Mouse (Mus musculus) heart, adult 8-10 months (tissue): ENCODE results near the gene Drc1. TPM values are rescaled to one million over a fixed set of nuclear protein-coding genes. Genes with fewer than 3 reads are reported as not detected.

ENCODE experiments used
- DNase-seq: peaks from one replicate; pipeline ENCODE4 v3.0.0; 2022; ENCODE audit warnings: low spot score
- total RNA-seq, 4 experiments: library from RNA; stranded (reverse); gene quantifications; 2 replicates each; pipeline ENCODE4 v1.2.4; 2022

Drc1 gene
- total RNA-seq: not detected

DNA sequence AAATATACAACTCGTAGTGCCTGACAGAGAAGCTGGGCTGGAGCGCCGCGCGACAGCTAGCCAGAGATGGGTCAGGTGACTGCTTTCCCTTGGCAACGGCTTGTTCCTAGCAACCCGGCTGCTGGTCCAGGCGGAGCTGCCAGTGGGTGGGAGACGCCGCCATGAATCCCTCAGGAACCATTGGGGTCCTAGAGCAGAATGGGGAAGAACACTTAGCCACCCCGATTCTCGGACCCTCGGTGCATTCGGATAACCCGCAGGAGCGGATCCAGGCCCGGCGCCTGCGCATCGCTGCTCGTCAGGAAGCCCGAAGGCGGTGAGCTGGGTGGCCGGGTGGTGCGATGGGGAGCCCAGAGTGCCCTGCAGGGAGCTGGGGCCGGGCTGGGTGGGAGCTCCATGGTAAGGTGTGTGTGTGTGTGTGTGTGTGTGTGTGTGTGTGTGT lies at the start of gene Drc1:
Drc1 (plus strand) TSS at position 98 of the 442 bp plus-strand sequence.
- no peak for DNase-seq

DNA sequence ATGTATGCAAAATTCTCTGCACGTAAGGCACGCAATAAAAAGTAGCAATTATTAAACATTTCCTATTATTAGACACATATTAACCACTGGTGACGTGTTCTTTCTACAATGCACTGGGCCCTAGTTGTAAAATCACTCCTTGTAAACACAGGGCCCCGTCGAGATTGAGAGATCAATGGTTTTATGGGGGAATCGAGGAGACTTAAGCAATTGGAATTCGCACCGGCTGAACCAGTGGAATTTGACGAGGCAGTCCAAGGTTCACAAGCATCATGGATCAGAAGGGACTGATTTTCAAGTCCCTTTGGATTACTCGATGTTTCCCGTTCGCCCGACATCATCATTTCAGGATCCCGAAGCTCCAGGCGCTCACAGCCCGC lies 49.3 kb upstream of the Drc1 start:
- DNase-seq: peak; percentile 3

DNA sequence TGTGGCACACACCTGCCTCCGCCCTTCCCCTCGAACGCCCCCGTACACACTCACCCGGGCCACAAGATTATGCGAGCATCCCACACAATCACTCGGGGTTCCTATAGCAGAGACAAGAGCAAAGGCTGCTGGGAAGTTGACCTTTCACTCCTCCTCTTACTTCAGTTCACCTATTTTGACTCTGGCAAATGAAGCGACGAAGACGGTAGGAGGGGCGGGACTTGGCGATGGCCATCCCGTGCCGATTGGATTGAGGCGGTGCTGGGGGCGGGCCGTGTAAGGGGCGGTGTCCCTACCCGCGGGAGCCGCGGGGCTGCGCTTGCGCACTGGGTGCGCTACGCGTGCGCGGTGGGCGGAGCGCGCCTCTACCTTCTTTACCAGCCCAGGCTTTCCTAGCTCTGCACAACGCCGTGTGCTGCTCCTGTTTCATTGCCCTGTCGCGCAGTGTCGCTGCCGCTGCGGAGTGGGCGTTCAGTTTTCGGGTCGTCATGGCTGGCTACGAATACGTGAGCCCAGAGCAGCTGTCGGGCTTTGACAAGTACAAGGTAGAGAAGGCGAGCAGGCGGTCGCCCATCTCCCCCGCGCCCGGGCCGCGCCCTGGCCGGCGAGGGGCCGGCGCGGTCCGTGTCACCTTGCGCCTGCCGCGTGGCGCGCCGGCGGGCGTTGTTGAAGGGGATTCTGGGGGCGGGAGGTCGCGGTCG lies 48.8 kb upstream of the Drc1 start, which contains the start of gene Selenoi:
Selenoi (plus strand) TSS at position 311 of the 701 bp plus-strand sequence.
- DNase-seq: peak; percentile 99

DNA sequence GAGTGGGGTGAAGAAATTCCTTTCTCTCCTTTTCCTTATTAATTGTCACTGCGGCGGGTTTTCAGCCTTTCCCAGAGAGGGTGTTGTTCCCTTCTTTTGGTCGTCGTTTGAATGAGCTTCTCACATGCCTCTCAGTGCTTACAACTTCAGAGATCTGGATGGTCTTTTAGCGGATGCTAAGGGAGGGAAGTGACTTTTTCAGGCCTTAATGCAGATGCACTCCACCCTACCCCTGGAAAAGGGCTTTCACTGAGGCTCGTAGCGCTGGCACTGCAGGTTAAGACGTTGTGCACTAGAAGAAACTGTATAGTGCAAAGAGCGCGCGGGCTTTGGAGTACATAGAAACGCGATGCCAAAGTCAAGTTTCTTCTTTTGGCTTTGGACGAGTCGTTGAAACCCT lies 48.1 kb upstream of the Drc1 start:
- no peak for DNase-seq

DNA sequence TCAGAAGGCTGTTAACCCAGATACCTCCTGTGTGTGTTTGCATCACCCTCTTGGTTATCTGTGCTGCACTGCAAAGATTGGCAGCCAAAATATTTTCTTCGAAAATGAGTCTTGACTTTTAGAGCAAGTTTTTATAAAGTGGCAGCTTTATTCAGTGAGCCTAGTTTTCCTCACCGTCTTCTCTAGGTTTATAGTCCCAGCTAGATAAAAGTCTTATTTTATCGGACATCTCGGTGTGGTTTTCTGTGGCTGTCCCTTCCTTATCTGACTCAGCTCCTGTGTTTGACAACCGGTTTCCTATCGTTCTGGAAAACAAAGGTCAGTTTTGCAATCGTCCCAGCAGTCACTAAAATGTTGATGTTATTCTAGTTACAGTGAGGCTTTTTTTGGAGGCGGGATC lies 47.2 kb upstream of the Drc1 start:
- no peak for DNase-seq

DNA sequence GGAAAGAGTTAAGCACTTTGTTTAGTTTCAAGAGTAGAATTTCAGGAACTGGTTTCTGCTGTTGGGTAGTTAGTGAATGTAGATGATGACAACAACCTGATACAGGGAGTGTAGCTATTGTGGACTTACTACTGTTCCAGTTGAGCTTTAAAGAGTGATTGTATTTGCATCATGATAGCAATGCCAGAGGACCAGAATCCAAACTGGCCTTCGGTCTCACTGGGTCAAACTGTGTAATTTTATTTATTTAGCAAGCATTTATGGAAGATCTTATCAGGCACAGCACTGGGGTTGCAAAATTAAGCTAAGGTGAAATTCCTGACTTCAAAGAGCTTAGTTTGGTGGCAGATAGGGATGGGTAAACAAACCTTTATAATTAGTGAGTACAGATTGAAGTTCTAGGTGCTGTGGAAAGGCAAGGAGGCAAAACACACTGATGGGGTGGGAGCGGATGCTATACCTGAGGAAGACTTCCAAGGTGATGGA lies 45.5 kb upstream of the Drc1 start:
- no peak for DNase-seq

DNA sequence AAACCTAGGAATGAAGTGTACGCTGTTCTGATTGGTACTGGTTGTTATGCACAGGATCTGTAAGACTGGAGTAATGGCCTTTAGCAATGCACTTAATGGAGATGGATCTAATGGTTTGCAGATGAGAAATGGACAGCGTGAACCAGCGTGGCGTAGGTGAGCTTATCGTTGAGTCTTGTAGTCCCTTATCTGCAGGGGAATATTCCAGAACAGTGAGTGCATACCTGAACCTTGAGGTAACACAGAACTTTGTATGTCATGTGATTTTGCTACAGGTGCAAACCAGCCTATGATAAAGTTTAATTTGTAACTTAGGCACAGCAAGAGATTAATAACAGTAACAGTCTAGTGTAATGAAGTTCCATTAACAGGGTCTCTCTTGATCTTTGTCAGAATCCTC lies 42.7 kb upstream of the Drc1 start:
- no peak for DNase-seq

DNA sequence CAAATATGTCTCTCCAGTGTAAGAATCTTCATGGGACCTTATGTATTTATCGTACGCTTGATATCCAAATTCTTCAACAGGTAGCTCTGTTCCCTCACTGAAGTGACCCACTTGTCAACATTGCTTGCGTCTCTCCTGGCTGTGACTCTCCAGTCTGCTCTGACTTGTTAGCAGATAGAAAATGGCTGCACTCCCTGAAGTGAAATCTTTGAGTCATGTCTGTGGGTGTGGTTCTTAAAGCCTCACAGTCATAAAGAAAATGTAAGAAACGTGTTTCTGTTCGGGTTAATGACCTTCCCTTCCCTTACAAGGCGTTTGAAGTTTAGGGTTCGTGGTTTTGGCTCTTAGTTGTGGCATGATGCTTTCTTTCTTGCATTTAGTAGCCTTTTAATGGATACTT lies 40.6 kb upstream of the Drc1 start:
- no peak for DNase-seq

DNA sequence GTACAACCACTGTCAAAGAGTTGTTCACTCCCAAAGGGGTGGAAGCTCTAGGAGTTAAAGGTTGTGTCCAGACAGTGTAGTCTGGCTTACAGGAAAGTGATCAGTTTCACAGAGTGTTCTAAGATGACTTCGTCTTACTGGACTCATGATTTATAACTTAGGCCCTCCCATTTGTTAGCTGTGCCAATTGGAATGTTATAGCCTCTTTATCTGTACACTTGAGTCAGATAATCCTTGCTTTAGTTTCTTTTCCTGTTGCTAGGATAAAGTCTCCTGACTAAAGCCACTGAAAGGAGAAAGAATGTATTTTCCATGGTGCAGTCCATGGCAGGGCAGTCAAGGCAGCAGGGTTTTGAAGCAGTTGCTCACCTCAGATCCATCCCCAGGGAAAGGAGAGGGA lies 38.8 kb upstream of the Drc1 start:
- DNase-seq: no peak

DNA sequence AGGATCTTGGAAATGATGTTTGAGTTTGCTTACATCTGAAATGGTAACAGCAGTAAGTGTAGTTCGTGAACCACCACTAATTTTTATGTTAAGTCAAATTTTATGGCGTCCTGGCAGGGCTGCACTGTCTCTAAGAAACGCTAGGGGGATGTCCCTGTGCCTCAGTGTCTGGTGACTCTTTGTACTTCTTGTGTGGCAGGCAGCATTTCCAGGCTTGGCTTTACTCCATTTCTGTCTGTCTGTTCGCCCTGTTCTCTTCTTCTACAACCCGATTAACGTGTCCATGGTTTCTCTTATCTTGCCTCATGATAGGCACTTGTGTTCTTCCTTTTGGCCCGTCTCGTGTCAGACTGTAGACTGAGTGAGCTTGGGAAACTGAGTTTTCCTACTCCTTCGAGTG lies 37.4 kb upstream of the Drc1 start:
- no peak for DNase-seq

DNA sequence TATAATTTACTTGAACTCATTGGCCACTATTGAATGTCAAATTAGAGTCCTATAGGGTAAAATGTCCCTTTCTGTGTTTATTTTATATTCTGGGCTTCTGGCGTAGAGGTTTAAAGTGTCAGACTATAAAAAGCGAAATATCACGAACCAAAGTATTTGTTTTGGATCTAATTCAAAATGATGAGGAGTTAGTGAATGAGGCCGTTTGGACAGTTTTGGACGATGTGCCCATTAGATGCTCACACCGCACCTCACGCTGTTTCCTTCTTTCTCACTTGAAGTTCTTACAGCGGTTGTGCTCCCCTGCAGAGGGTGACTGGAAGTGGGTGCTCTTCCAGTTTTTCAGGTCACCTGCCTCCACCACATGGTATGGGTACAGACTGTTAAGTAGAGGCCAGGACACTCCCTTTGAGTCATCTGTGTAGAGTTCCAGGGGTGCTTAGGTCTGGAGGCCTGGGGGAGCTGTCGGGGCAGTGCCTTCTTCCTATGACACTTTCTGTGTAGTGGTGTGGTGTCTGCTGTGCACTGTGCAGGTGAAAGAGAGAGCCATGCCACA lies 35.2 kb upstream of the Drc1 start:
- DNase-seq: no peak

DNA sequence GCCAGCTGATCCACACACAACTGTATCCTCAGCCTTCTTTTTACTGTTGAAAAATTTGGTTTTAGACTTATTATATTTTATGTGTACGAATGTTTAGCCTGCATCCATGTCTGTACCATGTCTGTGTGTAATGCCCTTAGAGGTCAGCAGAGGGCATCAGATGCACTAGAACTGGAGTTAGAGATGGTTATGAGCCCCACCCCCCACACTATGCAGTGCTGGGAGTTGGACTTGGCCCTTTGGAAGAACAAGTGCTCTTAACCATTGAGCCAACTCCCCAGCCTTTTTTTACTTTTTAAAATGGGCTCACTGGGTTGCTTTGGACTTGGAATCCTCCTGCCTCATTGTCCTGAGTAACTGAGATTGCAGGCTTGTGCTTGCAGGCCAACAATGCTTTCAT lies 33.5 kb upstream of the Drc1 start:
- no peak for DNase-seq

DNA sequence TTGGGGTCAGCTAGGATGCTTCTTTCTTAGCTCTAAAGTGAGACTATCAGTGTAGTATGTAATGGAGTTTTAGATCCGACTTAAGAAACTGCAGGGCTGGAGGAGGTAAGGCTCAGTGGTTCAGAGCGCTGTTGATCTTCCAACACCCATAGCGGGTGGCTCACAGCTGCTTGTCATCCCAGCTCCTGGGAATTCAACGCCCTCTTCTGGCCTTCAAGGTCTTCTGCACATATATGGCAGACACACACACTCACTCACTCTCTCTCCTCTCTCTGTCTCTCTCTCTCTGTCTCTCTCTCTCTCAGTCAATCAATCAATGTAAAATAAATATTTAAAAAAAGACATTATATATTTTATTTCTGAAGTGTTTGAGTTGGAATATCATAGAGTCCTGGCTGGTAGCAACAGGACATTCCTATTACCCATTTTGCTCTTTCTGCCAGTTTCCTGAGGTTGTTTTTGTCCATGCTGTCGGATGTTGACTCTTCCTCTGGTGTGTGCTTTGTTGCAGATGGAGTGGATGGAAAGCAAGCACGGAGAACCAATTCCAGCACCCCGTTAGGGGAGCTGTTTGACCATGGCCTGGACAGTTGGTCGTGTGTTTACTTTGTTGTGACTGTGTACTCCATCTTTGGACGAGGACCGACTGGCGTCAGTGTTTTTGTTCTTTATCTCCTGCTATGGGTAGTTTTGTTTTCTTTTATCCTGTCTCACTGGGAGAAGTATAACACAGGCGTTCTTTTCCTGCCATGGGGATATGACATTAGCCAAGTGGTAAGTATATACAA lies 25.4 kb upstream of the Drc1 start:
- no peak for DNase-seq

DNA sequence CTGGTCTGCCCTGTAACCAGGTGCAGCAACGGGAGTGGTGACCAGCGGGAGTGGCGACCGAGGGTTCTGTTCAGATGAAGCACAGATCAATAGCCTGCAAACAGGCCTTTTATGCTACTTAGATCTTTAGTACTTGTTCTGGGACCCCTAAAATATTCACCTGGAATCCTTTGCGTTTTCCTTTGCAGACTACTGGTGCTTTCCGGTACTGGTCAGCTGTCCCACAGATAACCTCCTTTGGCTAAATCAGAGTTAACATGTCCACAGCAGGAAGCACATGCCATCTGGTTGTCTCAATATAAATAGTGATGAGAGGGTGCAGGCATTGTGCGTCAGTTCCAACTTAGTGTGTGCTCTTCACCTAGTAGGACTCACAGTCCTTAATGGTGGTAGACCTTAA lies 22.4 kb upstream of the Drc1 start:
- DNase-seq: no peak

DNA sequence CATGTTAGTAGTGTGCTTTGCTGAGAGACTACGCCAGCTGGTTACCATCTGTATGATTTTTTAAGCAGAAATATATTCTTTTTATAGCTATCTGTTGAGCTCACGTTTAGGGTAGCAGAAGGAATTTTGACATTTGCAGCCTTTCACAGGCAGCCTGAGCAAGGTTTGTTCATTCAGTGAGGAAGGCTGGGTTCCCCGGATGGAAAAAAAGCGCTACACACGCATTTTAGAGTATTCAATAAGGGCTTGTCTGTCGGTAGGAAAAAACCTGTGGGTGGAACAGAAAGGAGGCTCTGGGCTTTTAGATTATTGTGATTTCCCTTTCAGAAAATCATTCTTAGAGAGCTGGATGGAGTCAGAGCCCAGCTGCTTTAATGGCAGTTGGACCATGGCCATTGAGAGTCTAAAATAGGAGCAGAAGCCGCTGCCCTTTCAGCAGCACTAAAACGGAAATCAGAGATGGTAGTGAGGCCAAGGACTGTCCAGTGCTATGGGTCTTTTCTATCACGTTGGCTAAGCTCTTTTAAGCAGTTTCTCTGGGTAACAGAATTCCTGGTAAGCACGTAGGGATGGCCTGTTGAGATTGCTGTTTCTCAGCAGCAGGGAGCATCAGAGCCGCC lies 10.5 kb upstream of the Drc1 start:
- peak; percentile 19 for DNase-seq

DNA sequence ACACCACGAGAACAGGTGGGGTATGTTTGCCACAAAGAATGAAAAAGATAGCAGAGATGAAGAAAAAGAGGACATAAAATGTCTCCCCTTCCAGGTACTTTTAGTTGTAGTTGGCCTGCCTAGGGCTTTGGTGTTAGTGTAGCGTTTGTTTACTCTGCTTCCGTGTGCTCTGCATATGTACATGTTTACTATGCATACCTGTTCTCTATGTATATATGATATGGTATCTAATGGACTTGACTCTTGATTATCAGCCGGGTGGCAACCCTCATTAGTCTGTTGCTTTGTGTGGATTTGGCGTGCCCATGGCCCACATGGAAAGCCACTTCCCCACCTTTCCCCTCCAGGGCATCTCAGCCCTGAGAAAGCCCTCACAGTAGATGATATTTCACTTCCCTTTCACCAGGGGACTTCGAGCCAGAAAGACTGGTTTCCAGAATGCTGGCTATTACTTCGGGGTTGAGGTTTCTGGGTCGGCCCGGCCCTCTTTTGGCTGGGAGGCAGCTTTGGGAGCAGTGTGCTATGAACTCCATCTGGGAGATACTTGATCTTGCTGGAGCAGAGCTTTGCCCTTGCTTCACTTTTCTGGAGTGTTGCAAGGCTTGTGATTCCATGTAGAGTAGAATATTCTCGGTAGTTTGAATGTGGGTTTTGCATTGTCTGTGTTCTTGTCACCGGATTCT lies 9.4 kb upstream of the Drc1 start:
- peak; percentile 33 for DNase-seq

DNA sequence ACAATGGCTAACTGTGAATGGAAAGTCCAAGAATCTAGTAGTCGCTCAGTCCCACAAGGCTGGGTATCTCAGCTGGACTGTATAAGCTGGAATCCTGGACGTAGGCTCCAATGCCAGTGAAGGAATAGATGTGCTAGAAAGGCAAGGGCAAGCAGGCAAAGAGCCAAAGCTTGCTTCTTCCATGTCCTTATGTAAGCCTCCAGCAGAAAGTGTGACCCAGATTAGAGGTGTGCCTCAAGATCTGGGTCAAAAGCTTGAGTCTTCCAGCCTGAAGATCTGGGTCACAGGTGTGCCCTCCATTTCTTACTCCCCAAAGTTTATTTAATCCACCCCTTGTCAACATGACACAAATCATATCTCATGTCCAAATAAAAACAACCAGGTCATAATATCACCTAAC lies 4.8 kb upstream of the Drc1 start:
- DNase-seq: no peak

DNA sequence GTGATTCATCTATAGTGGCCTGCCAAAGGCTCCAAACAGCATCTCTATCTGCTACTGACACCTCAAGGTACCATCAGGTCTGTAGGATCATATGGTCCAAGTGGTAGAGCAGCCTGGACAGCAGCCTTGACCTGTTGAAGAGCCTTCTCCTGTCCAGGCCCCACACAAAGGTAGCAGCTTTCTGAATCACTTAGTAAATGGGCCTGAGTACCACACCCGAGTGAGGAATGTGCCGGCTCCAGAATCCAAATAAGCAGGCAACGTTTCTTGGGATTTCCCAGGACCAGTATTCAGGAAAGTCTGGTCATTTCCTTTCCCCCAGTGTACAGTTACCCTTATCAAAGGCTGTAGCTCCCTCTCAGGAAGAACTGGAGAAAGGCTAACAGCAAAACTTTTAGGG lies 2.2 kb upstream of the Drc1 start:
- DNase-seq: no peak

DNA sequence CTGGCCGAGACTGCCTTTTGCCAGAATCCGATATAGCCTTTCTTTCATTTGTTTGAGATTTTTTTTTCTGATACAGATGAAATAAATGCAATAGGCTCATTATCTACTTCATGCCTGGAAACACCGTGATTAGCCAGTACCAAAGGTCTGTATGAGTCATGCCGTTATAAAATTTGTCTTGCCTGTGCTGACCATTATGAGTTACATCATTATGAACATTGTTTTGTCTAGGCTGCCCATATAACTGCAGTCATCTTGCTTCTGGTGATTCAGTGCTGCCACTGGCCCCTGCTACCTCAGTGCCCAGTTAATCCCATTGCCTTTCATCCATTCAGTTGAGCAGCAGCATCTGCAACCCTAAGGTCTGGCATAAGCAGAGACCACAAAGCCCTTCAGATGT lies 1.7 kb upstream of the Drc1 start:
- DNase-seq: no peak

DNA sequence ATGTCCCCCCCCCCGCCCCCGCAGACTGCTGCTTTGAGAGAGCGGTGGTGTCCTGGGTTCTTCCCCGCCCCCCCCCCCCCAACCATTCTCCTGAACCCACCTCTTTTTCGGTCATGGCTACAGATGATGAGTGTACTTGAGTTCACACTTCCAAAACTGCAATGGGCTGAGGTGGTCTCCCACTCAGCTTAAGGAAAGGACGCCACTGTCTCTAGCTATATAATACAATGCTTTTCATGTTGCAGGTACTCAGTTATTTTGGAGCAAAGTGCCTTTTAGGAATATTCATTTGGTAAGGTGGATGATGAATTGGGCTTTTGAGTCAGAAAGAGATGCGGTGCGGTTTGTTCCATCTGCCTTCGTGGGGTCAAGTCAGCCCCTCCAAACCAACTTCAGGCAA lies 324 bp upstream of the Drc1 start:
- DNase-seq: no peak

DNA sequence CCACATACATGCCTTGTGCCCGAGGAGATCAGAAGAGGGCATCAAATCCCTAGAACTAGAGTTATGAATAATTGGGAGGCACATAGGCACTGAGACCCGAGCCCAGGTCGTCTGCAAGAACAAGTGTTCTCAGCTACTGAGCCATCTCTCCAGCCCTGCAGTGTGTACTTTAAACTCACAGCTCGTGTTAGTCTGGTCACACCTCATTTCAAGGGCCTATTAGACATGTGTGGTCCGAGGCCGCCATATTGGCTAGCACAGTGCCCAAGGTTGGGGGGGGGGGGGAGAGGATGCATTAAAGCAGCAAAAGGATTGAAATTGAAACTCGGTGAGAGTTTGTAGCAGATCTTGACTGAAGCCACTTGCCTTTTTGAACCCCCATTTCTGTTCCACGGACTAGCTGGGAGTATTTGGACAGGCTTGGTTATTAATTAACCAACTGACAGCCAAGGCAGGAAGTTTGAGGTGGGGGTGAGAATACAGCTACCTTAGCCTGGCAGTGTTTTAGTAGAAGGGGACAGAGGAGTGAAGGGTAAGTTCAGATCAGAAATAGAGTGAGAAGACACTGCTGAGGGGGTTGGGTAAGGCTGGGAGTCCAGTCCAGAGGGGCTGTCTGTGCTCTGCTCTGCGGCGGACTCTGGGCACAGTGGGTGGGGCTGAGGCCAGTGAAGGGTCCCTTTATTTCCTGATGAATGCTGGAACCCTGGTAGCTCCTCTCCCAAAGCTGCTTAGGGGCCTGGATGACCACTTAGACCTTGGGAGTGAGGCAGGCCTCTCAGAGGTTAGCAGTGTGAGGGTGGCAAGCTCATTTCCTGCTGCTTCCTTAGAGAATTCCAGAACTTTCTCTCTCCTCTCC lies 5.0 kb downstream of the Drc1 start:
- no peak for DNase-seq
